Mouse (Mus musculus) neural tube, embryonic 12.5 days (tissue): ENCODE results near the gene Tifab. TPM values are rescaled to one million over a fixed set of nuclear protein-coding genes. Genes with fewer than 3 reads are reported as not detected.
"Not testable (repeated sequence)": the region's sequence is repeated elsewhere in the genome, so short reads cannot be mapped to it uniquely, and the experiment has no call there.

Experiments used
- ATAC-seq: fragments of 200-750 bp; cut with Nextera tagmentation; 2 replicates; pipeline ENCODE4 v1.8.0; 2017; ENCODE audit warnings: low read depth, mild to moderate bottlenecking, moderate TSS enrichment, moderate library complexity; ENCODE audit not compliant: low FRiP score
- H3K27ac ChIP-seq: fragments of 300-500 bp; sonication (generic); 2 replicates; pipeline ENCODE4 v1.5.1; 2016
- H3K27me3 ChIP-seq: fragments of 300-500 bp; sonication (generic); replicated peaks from 2 replicates; pipeline ENCODE4 v1.6.1; 2016; ENCODE audit warnings: mild to moderate bottlenecking
- H3K36me3 ChIP-seq: fragments of 300-500 bp; sonication (generic); 2 replicates; pipeline ENCODE4 v1.6.1; 2016; ENCODE audit warnings: mild to moderate bottlenecking
- H3K4me1 ChIP-seq: fragments of 300-500 bp; sonication (generic); 2 replicates; pipeline ENCODE4 v1.6.1; 2016
- H3K4me2 ChIP-seq: fragments of 300-500 bp; sonication (generic); replicated peaks from 2 replicates; pipeline ENCODE4 v1.6.1; 2016; ENCODE audit warnings: mild to moderate bottlenecking
- H3K4me3 ChIP-seq: fragments of 300-500 bp; sonication (generic); 2 replicates; pipeline ENCODE4 v1.5.1; 2016
- H3K9ac ChIP-seq: fragments of 300-500 bp; sonication (generic); 2 replicates; pipeline ENCODE4 v1.6.1; 2016; ENCODE audit warnings: mild to moderate bottlenecking
- H3K9me3 ChIP-seq: fragments of 300-500 bp; sonication (generic); 2 replicates; pipeline ENCODE4 v1.6.1; 2016; ENCODE audit warnings: mild to moderate bottlenecking
- WGBS: fragments of 180-500 bp; shearing (Covaris S2); methylation state at CpG from one replicate; pipeline ENCODE4 v1.1.7; 2016; 5-methylcytosine and 5-hydroxymethylcytosine counted together
- polyA plus RNA-seq: library from polyadenylated mRNA; unstranded; fragments of >200 nt; fragmentation: Nextera tagmentation; extraction: Ambion mirVana; gene quantifications from 2 replicates; pipeline ENCODE4 v1.2.1, GENCODE M21; 2016

Gene Tifab
- polyA plus RNA-seq, 1 experiment from 2014 or later, result 1.4 TPM

GRCm38 (mm10) chr13:56208225-56209066, 29.8 kb upstream of the Tifab start:
- Histone ChIP-seq H3K36me3 (no peaks in the 10 kb centered on the region), H3K27me3 (peaks cover 58% of the 10 kb centered on the region), H3K9me3 (peaks cover 10% of the 10 kb centered on the region; the same call in 1 of the 2 replicates), H3K9ac (no peak overlapping the region), H3K4me1 (peaks cover 18% of the 10 kb centered on the region), H3K27ac (no peak overlapping the region), H3K4me3 (peak overlapping the region; percentile 16; the same call in 1 of the 2 replicates), H3K4me2 (peak overlapping the region; percentile 52)
- ATAC-seq, result peak; percentile 78
- WGBS, result 1% methylated on average over 35 of the region's 35 CpGs

GRCm38 (mm10) chr13:56199506-56199905, 20.8 kb upstream of the Tifab start:
- Histone ChIP-seq H3K4me1 (0 out of 2 replicates have a peak, but pooled peaks cover 9% of the 10 kb centered on the region), H3K9me3 (no peaks in the 10 kb centered on the region), H3K27me3 (peaks cover 44% of the 10 kb centered on the region), H3K4me3 (no peak overlapping the region), H3K27ac (no peak overlapping the region), H3K36me3 (no peaks in the 10 kb centered on the region), H3K9ac (no peak overlapping the region), H3K4me2 (no peak overlapping the region)
- 37% methylated on average over 8 of the region's 8 CpGs for WGBS
- no peak for ATAC-seq

GRCm38 (mm10) chr13:56197473-56198266, 19.0 kb upstream of the Tifab start:
- 14% methylated on average over 15 of the region's 15 CpGs for WGBS
- Histone ChIP-seq H3K27ac (no peak overlapping the region), H3K36me3 (no peaks in the 10 kb centered on the region)

GRCm38 (mm10) chr13:56197031-56197430, 18.3 kb upstream of the Tifab start:
- Histone ChIP-seq H3K9me3 (no peaks in the 10 kb centered on the region), H3K4me3 (no peak overlapping the region), H3K9ac (no peak overlapping the region), H3K27me3 (peaks cover 39% of the 10 kb centered on the region), H3K27ac (no peak overlapping the region), H3K4me1 (0 out of 2 replicates have a peak, but pooled peaks cover 9% of the 10 kb centered on the region), H3K36me3 (no peaks in the 10 kb centered on the region), H3K4me2 (peak overlapping the region; percentile 12; the same call in 1 of the 2 replicates)
- WGBS, result 45% methylated on average over 12 of the region's 12 CpGs
- no peak for ATAC-seq

More at GRCm38 (mm10) chr13:56197473-56198266, 19.0 kb upstream of the Tifab start:
- peak; percentile 37; the same call in 1 of the 2 replicates for ATAC-seq
- Histone ChIP-seq H3K4me3 (no peak overlapping the region), H3K9ac (no peak overlapping the region), H3K4me1 (0 out of 2 replicates have a peak, but pooled peaks cover 9% of the 10 kb centered on the region), H3K4me2 (peak overlapping the region; percentile 12; the same call in 1 of the 2 replicates), H3K9me3 (no peaks in the 10 kb centered on the region), H3K27me3 (peaks cover 39% of the 10 kb centered on the region)

- H3K27ac ChIP-seq, H3K9ac ChIP-seq, H3K4me1 ChIP-seq, H3K36me3 ChIP-seq, H3K4me2 ChIP-seq, ATAC-seq, H3K9me3 ChIP-seq, H3K4me3 ChIP-seq: not testable (repeated sequence)
- 88% methylated on average over 11 of the region's 11 CpGs for WGBS
- H3K27me3 ChIP-seq, result peaks cover 32% of the 10 kb centered on the region
Measured at GRCm38 (mm10) chr13:56195824-56196223, 17.1 kb upstream of the Tifab start.

- H3K4me3 ChIP-seq, H3K4me2 ChIP-seq, H3K27ac ChIP-seq, ATAC-seq, H3K9me3 ChIP-seq, H3K4me1 ChIP-seq, H3K9ac ChIP-seq, H3K36me3 ChIP-seq: not testable (repeated sequence)
- peaks cover 20% of the 10 kb centered on the region for H3K27me3 ChIP-seq
- 93% methylated on average over 11 of the region's 11 CpGs for WGBS
Measured at GRCm38 (mm10) chr13:56194181-56194580, 15.5 kb upstream of the Tifab start.

GRCm38 (mm10) chr13:56191225-56191624, 12.5 kb upstream of the Tifab start:
- no peak overlapping the region for H3K4me3 ChIP-seq
- ATAC-seq, result no peak
- H3K4me1 ChIP-seq, result no peaks in the 10 kb centered on the region
- H3K36me3 ChIP-seq, result no peaks in the 10 kb centered on the region
- no peak overlapping the region for H3K9ac ChIP-seq
- peaks cover 2% of the 10 kb centered on the region for H3K27me3 ChIP-seq
- H3K4me2 ChIP-seq, result no peak overlapping the region
- WGBS, result 50% methylated on average over 3 of the region's 3 CpGs
- H3K27ac ChIP-seq, result no peak overlapping the region
- no peaks in the 10 kb centered on the region for H3K9me3 ChIP-seq

GRCm38 (mm10) chr13:56189688-56190087, 11.0 kb upstream of the Tifab start:
- no peak overlapping the region for H3K9ac ChIP-seq
- ATAC-seq, result no peak

GRCm38 (mm10) chr13:56183687-56184086, 5.0 kb upstream of the Tifab start:
- Histone ChIP-seq H3K9me3 (no peaks in the 10 kb centered on the region), H3K9ac (no peak overlapping the region), H3K4me3 (no peak overlapping the region), H3K4me1 (no peaks in the 10 kb centered on the region), H3K4me2 (no peak overlapping the region), H3K27me3 (no peaks in the 10 kb centered on the region), H3K36me3 (no peaks in the 10 kb centered on the region), H3K27ac (no peak overlapping the region)
- 90% methylated on average over 5 of the region's 5 CpGs for WGBS
- ATAC-seq, result no peak

More at GRCm38 (mm10) chr13:56189688-56190087, 11.0 kb upstream of the Tifab start:
- no peak overlapping the region for H3K4me2 ChIP-seq
- WGBS, result 78% methylated on average over 5 of the region's 5 CpGs
- no peaks in the 10 kb centered on the region for H3K4me1 ChIP-seq
- no peak overlapping the region for H3K27ac ChIP-seq
- H3K4me3 ChIP-seq, result no peak overlapping the region
- no peaks in the 10 kb centered on the region for H3K36me3 ChIP-seq
- H3K9me3 ChIP-seq, result no peaks in the 10 kb centered on the region
- no peaks in the 10 kb centered on the region; the same call in 1 of the 2 replicates for H3K27me3 ChIP-seq

GRCm38 (mm10) chr13:56181424-56181823, 2.7 kb upstream of the Tifab start:
- Histone ChIP-seq H3K4me2 (no peak overlapping the region), H3K27ac (no peak overlapping the region), H3K27me3 (no peaks in the 10 kb centered on the region), H3K9me3 (no peaks in the 10 kb centered on the region), H3K9ac (no peak overlapping the region), H3K36me3 (no peaks in the 10 kb centered on the region), H3K4me1 (no peaks in the 10 kb centered on the region), H3K4me3 (no peak overlapping the region)
- whole genome bisulfite sequencing, result 76% methylated on average over 8 of the region's 8 CpGs
- no peak for ATAC-seq

- ATAC-seq, result no peak
- H3K27me3 ChIP-seq, result no peaks in the 10 kb centered on the region
- 0 out of 2 replicates have a peak, but pooled peaks cover 6% of the 10 kb centered on the region for H3K4me1 ChIP-seq
- WGBS, result 85% methylated on average over 9 of the region's 9 CpGs
- H3K36me3 ChIP-seq, result no peaks in the 10 kb centered on the region
- H3K4me3 ChIP-seq, result no peak overlapping the region
- H3K9me3 ChIP-seq, result no peaks in the 10 kb centered on the region
- H3K4me2 ChIP-seq, result no peak overlapping the region
- no peak overlapping the region for H3K27ac ChIP-seq
- no peak overlapping the region for H3K9ac ChIP-seq
Measured at GRCm38 (mm10) chr13:56176310-56176709, 2.4 kb downstream of the Tifab start.

- Histone ChIP-seq H3K36me3 (no peaks in the 10 kb centered on the region), H3K4me2 (no peak overlapping the region), H3K9me3 (no peaks in the 10 kb centered on the region), H3K9ac (no peak overlapping the region), H3K4me3 (no peak overlapping the region), H3K4me1 (0 out of 2 replicates have a peak, but pooled peaks cover 6% of the 10 kb centered on the region), H3K27me3 (no peaks in the 10 kb centered on the region), H3K27ac (no peak overlapping the region)
- ATAC-seq, result no peak
- WGBS, result 68% methylated on average over 4 of the region's 4 CpGs
Measured at GRCm38 (mm10) chr13:56175848-56176247, 2.8 kb downstream of the Tifab start.
